Mouse (Mus musculus) CH12.LX (cell line): ENCODE results near the gene Cfap126. TPM values are rescaled to one million over a fixed set of nuclear protein-coding genes. Genes with fewer than 3 reads are reported as not detected.
A peak's percentile ranks its signal among the peaks of the same experiment; 100 is the strongest.

ENCODE experiments used
- DNase-seq: peaks from one replicate; pipeline ENCODE4 v3.0.0-alpha.2; 2013; ENCODE audit errors: extremely low read depth
- H3K27ac ChIP-seq: 2 replicates; pipeline ENCODE4 v1.5.1; 2012; ENCODE audit warnings: low read depth, mild to moderate bottlenecking, control low read depth, moderate library complexity; ENCODE audit not compliant: insufficient read depth
- H3K27me3 ChIP-seq: replicated peaks from 2 replicates; pipeline ENCODE3; 2012; ENCODE audit warnings: inconsistent platforms
- H3K36me3 ChIP-seq, 2 experiments: replicated peaks in 1 of 2; 2 replicates each; pipeline versions ENCODE3 to v1.6.1; 2012; ENCODE audit warnings: inconsistent platforms in 1 of 2, low read length in 1 of 2, mild to moderate bottlenecking in 1 of 2, mixed read lengths in 1 of 2, moderate library complexity in 1 of 2; ENCODE audit not compliant: control insufficient read depth in 1 of 2, insufficient read depth in 1 of 2
- H3K4me1 ChIP-seq, 2 experiments: 2 replicates each; pipeline ENCODE4 v1.6.1; 2012; ENCODE audit warnings: inconsistent platforms in 1 of 2, moderate library complexity in 1 of 2; ENCODE audit not compliant: insufficient read depth in 2 of 2, control insufficient read depth in 1 of 2
- H3K4me2 ChIP-seq: 2 replicates; pipeline ENCODE4 v1.6.1; 2012; ENCODE audit warnings: low read depth, mild to moderate bottlenecking, control low read depth; ENCODE audit not compliant: poor library complexity, insufficient read depth, severe bottlenecking
- H3K4me3 ChIP-seq, 3 experiments: fragments of 150-350 bp in 1 of 3; sonication (generic) in 1 of 3; replicated peaks in 1 of 3; 2 replicates each; pipeline versions ENCODE3 to v1.5.1; 2011 to 2012; ENCODE audit warnings: low read depth in 2 of 3, low read length in 2 of 3, mild to moderate bottlenecking in 2 of 3, moderate library complexity in 2 of 3, control low read depth in 1 of 3, improper control_type of control experiment in 1 of 3, inconsistent platforms in 1 of 3, mixed read lengths in 1 of 3; ENCODE audit not compliant: poor library complexity in 1 of 3
- H3K79me2 ChIP-seq: replicated peaks from 2 replicates; pipeline ENCODE4 v1.6.1; 2012; ENCODE audit warnings: mild to moderate bottlenecking, moderate library complexity; ENCODE audit not compliant: control insufficient read depth, poor library complexity, insufficient read depth, severe bottlenecking; ENCODE audit errors: extremely low read depth
- H3K9ac ChIP-seq: 2 replicates; pipeline ENCODE4 v1.6.1; 2012; ENCODE audit warnings: low read depth, mild to moderate bottlenecking, control low read depth, moderate library complexity; ENCODE audit not compliant: insufficient read depth
- H3K9me3 ChIP-seq: replicated peaks from 2 replicates; pipeline ENCODE3; 2012; ENCODE audit warnings: low read length, inconsistent platforms, mixed read lengths
- BHLHE40 ChIP-seq: IDR thresholded peaks from 2 replicates; pipeline ENCODE4 v1.6.1; 2011; ENCODE audit warnings: mild to moderate bottlenecking, low read depth, low read length, improper control_type of control experiment
- CHD1 ChIP-seq: IDR thresholded peaks from 2 replicates; pipeline ENCODE4 v1.6.1; 2012; ENCODE audit warnings: low read depth, low read length, improper control_type of control experiment, inconsistent platforms
- CTCF ChIP-seq, 2 experiments: IDR thresholded peaks in 1 of 2; conservative IDR thresholded peaks in 1 of 2; 2 replicates each; pipeline ENCODE4 v1.5.1; 2011 to 2012; ENCODE audit warnings: low read depth in 2 of 2, low read length in 2 of 2, improper control_type of control experiment in 1 of 2, inconsistent platforms in 1 of 2, mild to moderate bottlenecking in 1 of 2, moderate library complexity in 1 of 2
- ELF1 ChIP-seq: IDR thresholded peaks from 2 replicates; pipeline ENCODE4 v1.6.1; 2014; ENCODE audit warnings: low read depth, mild to moderate bottlenecking, inconsistent platforms, low read length, improper control_type of control experiment
- EP300 ChIP-seq: IDR thresholded peaks from 2 replicates; pipeline ENCODE4 v1.6.1; 2011; ENCODE audit warnings: low read length, improper control_type of control experiment
- ETS1 ChIP-seq: conservative IDR thresholded peaks from 2 replicates; pipeline ENCODE4 v1.6.1; 2012; ENCODE audit warnings: low read depth, mild to moderate bottlenecking, inconsistent platforms, low read length, improper control_type of control experiment, moderate library complexity
- HCFC1 ChIP-seq: IDR thresholded peaks from 2 replicates; pipeline ENCODE4 v1.6.1; 2012; ENCODE audit warnings: low read depth, mild to moderate bottlenecking, inconsistent platforms, low read length, improper control_type of control experiment
- IRF4 ChIP-seq: IDR thresholded peaks from 2 replicates; pipeline ENCODE4 v1.6.1; 2014; ENCODE audit warnings: low read depth, mild to moderate bottlenecking, inconsistent platforms, low read length, improper control_type of control experiment
- JUND ChIP-seq: conservative IDR thresholded peaks from 2 replicates; pipeline ENCODE4 v1.6.1; 2011; ENCODE audit warnings: low read depth, low read length, improper control_type of control experiment
- MAFK ChIP-seq: IDR thresholded peaks from 2 replicates; pipeline ENCODE4 v1.6.1; 2011; ENCODE audit warnings: low read length, improper control_type of control experiment; ENCODE audit not compliant: insufficient replicate concordance
- MAX ChIP-seq: IDR thresholded peaks from 2 replicates; pipeline ENCODE4 v1.6.1; 2011; ENCODE audit warnings: low read length, improper control_type of control experiment
- MXI1 ChIP-seq: IDR thresholded peaks from 2 replicates; pipeline ENCODE4 v1.6.1; 2011; ENCODE audit warnings: mild to moderate bottlenecking, low read depth, low read length, improper control_type of control experiment
- NELFE ChIP-seq: IDR thresholded peaks from 2 replicates; pipeline ENCODE4 v1.6.1; 2011; ENCODE audit warnings: low read depth, low read length, improper control_type of control experiment
- NRF1 ChIP-seq: IDR thresholded peaks from 2 replicates; pipeline ENCODE4 v1.6.1; 2014; ENCODE audit warnings: low read depth, mild to moderate bottlenecking, inconsistent platforms, low read length, improper control_type of control experiment, moderate library complexity
- PAX5 ChIP-seq: IDR thresholded peaks from 2 replicates; pipeline ENCODE4 v1.6.1; 2012; ENCODE audit warnings: low read length, inconsistent platforms, mixed read lengths
- POLR2A ChIP-seq: IDR thresholded peaks from 2 replicates; pipeline ENCODE4 v1.6.1; 2011; ENCODE audit warnings: low read depth, mild to moderate bottlenecking, improper control_type of control experiment, low read length
- POLR2AphosphoS2 ChIP-seq: IDR thresholded peaks from 2 replicates; pipeline ENCODE4 v1.6.1; 2011; ENCODE audit warnings: low read depth, low read length, improper control_type of control experiment
- SMC3 ChIP-seq: IDR thresholded peaks from 2 replicates; pipeline ENCODE4 v1.6.1; 2011; ENCODE audit warnings: low read depth, low read length, improper control_type of control experiment
- TBP ChIP-seq: conservative IDR thresholded peaks from 2 replicates; pipeline ENCODE4 v1.6.1; 2011; ENCODE audit warnings: low read depth, low read length, improper control_type of control experiment
- TCF12 ChIP-seq: IDR thresholded peaks from 2 replicates; pipeline ENCODE4 v1.6.1; 2014; ENCODE audit warnings: low read depth, mild to moderate bottlenecking, inconsistent platforms, low read length, improper control_type of control experiment
- UBTF ChIP-seq: IDR thresholded peaks from 2 replicates; pipeline ENCODE4 v1.6.1; 2012; ENCODE audit warnings: low read depth, mild to moderate bottlenecking, inconsistent platforms, low read length, improper control_type of control experiment, moderate library complexity
- USF1 ChIP-seq: IDR thresholded peaks from 2 replicates; pipeline ENCODE4 v1.6.1; 2014; ENCODE audit warnings: low read depth, mild to moderate bottlenecking, inconsistent platforms, low read length, improper control_type of control experiment
- USF2 ChIP-seq: conservative IDR thresholded peaks from 2 replicates; pipeline ENCODE4 v1.6.1; 2011; ENCODE audit warnings: low read depth, low read length, improper control_type of control experiment
- ZC3H11A ChIP-seq: IDR thresholded peaks from 2 replicates; pipeline ENCODE4 v1.6.1; 2012; ENCODE audit warnings: low read depth, mild to moderate bottlenecking, inconsistent platforms, low read length, improper control_type of control experiment
- ZMIZ1 ChIP-seq: IDR thresholded peaks from 2 replicates; pipeline ENCODE4 v1.6.1; 2012; ENCODE audit warnings: low read depth, mild to moderate bottlenecking, inconsistent platforms, low read length, improper control_type of control experiment
- ZNF384 ChIP-seq: IDR thresholded peaks from 2 replicates; pipeline ENCODE4 v1.6.1; 2012; ENCODE audit warnings: low read depth, low read length, improper control_type of control experiment, inconsistent platforms
- dilution Hi-C: fragments of 300-500 bp; cut with MboI; formaldehyde crosslinking; loops from 2 replicates; pipeline ENCODE4 v1.14.3; 2020; ENCODE audit warnings: low sequenced_read_pairs; ENCODE audit not compliant: extremely low pct_unique_long_range_greater_than_20kb, extremely low pct_ligation_motif_present
- in situ Hi-C: fragments of 300-500 bp; cut with MboI; formaldehyde crosslinking; loops from 3 replicates; pipeline ENCODE4 v1.14.3; 2019; ENCODE audit warnings: low sequenced_read_pairs, low pct_ligation_motif_present, low pct_unique_long_range_greater_than_20kb, mixed read lengths
- polyA plus RNA-seq: library from polyadenylated mRNA; unstranded; fragments of >175 nt; gene quantifications from 2 replicates; pipeline ENCODE4 v1.2.1, GENCODE M21; 2012; ENCODE audit warnings: low read depth; ENCODE audit not compliant: insufficient read length
- total RNA-seq, 2 experiments: library from RNA; depleted of rRNA; stranded (reverse); fragments of 300-350 nt in 1 of 2; fragments of >200 nt in 1 of 2; gene quantifications; 2 replicates each; pipeline ENCODE4 v1.2.3; 2012 to 2014

Cfap126 gene
- total and polyA plus RNA-seq, 3 experiments: 0.79 to 3.4 (median 2.0) TPM

DNA sequence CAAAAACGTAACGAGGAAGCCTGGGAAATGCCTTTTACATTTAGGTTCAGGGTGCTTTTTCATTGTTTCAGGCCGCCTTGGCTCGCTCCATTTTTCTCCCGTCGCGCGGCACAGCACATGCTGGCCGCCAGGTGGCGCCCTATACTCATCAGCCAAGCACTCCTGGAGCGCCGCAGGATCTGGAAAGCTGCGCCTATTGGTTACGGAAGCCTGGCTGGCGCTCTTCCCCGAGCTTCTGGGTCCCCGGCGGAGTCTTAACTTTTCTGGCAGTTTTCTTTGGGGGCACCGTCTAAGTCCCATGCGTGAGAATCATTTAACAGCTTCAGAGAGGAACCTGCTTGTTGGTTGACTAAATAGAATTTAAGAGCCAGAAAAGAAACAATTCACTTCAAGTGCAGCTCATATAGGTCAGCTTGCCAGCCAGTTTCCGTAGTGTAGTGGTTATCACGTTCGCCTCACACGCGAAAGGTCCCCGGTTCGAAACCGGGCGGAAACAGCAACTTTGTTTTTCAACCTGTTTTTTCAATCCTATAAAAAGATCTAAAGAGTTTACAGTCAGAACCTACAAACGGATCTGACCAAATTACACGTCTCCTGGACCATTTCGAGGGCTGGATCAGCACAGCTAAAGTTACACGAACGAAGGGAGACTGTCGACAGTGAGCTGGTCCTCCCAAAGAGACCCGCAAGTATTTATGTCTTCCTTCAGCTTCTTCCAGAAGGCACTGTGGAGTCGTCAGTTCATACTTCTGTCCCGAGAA is 2.5 kb upstream of the Cfap126 start (continued):
- TF ChIP-seq TBP: peak; percentile 100
- peak; percentile 81; the same call in 1 of the 2 replicates for TF ChIP-seq MXI1
- TF ChIP-seq CTCF (conservative IDR thresholded peaks at IDR 0.05 in 1 of 2, IDR thresholded peaks at IDR 0.05 in 1 of 2; ENCODE audit: low read depth in 2 of 2, low read length in 2 of 2): peak; percentile 65 to 91
- TF ChIP-seq PAX5: no peak
- TF ChIP-seq NRF1: peak; percentile 65
- TF ChIP-seq POLR2AphosphoS2: no peak
- TF ChIP-seq UBTF: no peak
- no peak for TF ChIP-seq USF2
- peak; percentile 5; the same call in 1 of the 2 replicates for TF ChIP-seq JUND
- TF ChIP-seq EP300: 0 out of 2 replicates have a peak, but pooled peaks have one; percentile 14
- TF ChIP-seq ZC3H11A: peak; percentile 28
- peak; percentile 37; the same call in 1 of the 2 replicates for TF ChIP-seq IRF4
- TF ChIP-seq ETS1: no peak
- TF ChIP-seq ZMIZ1: no peak
- TF ChIP-seq HCFC1: peak; percentile 50
- TF ChIP-seq ELF1: peak; percentile 96
- peak; percentile 85 for TF ChIP-seq MAX
- TF ChIP-seq MAFK: peak; percentile 96
- TF ChIP-seq POLR2A: no peak
- peak; percentile 40; the same call in 1 of the 2 replicates for TF ChIP-seq TCF12
- no peak for TF ChIP-seq USF1
- no peak for TF ChIP-seq CHD1

DNA sequence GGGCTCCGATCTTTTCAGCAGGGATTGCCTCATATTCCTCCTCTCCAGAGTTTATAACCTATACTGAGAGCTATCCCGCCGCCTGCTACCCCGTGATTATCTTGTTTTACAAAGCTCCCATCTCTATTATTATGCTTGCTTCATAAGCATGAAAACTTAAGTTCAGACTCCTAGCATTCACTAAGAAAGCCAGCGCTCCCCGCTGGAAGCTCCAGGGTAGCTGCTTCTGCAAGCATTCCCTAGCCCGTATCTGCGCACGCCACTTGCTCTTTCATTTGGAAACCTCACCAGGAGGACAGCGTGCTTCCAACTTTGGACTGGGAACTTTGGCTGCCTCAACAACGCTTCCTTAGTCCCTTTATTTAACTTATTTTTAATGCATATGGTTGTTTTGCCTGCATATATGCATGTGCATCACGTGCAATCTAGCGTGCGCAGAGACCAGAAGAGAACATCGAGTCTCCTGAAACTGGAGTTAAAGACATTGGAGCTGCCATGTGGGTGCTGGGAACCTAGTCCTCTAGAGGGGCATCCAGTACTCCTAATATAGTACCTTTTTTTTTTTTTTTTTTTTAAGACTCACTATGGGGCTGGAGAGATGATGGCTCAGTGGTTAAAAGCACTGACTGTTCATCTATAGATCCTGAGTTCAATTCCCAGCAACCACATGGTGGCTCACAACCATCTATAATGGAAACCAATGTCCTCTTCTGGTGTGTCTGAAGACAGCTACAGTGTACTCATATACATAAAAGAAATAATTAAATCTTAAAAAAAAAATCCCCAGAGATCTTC is 1.7 kb upstream of the Cfap126 start:
- Histone ChIP-seq H3K4me3 (peak overlapping the region; percentile 53 to 64 (median 59)), H3K27me3 (no peaks in the 10 kb centered on the region), H3K27ac (no peak overlapping the region), H3K4me2 (peak overlapping the region; percentile 93), H3K4me1 (peaks cover 6 to 17% of the 10 kb centered on the region in 2 experiments), H3K9ac (peak overlapping the region; percentile 72), H3K36me3 (no peaks in the 10 kb centered on the region), H3K79me2 (no peaks in the 10 kb centered on the region), H3K9me3 (no peaks in the 10 kb centered on the region)
- in situ Hi-C loops (loop anchor here (5.0 kb wide), 2 partner anchors 110 to 215 kb away; partner anchors contain the start of gene Tomm40l), dilution Hi-C loops (no loop called here)
- DNase-seq: no peak
- TF ChIP-seq MAX (peak; percentile 64; the same call in 1 of the 2 replicates), UBTF (0 out of 2 replicates have a peak, but pooled peaks have one; percentile 45), SMC3 (no peak), MAFK (no peak), MXI1 (peak; percentile 70), BHLHE40 (peak; percentile 93), NELFE (no peak), TBP (0 out of 2 replicates have a peak, but pooled peaks have one; percentile 29), ZNF384 (peak; percentile 86)
